Mouse (Mus musculus): ENCODE measurements at regions not wholly inside any gene's neighbourhood (a gene's known extent, or its start where the extent isn't known, plus 50 kb on each side); places are given as distances from the start of the nearest gene placed in this dataset.

GRCm38 (mm10) chr3:42163666-42164065, 421.3 kb downstream of the D3Ertd751e start:
- Histone ChIP-seq H3K36me3 (ENCODE audit: control insufficient read depth, insufficient read depth, low read length) (no peaks in the 10 kb centered on the region), H3K27ac (ENCODE audit: low read depth, low read length) (no peak overlapping the region), H3K4me2 (ENCODE audit: low read depth) (no peak overlapping the region), H3K27me3 (ENCODE audit: control insufficient read depth, insufficient read depth, low read length) (no peaks in the 10 kb centered on the region), H3K9me3 (ENCODE audit: control insufficient read depth, low read length) (no peaks in the 10 kb centered on the region), H3K4me1 (ENCODE audit: control insufficient read depth, insufficient read depth, low read length) (no peaks in the 10 kb centered on the region), H3K9ac (ENCODE audit: low read length) (no peak overlapping the region), H3K4me3 (ENCODE audit: low read depth, low read length) (no peak overlapping the region)
- ATAC-seq (ENCODE audit: insufficient read depth, low FRiP score, low TSS enrichment): no peak
- WGBS: 88% methylated on average over 3 of the region's 3 CpGs
- DNase-seq (ENCODE audit: low spot score): no peak

- Histone ChIP-seq H3K27me3 (ENCODE audit: control insufficient read depth, insufficient read depth, low read length) (no peaks in the 10 kb centered on the region), H3K4me2 (ENCODE audit: low read depth) (no peak overlapping the region), H3K9ac (ENCODE audit: low read length) (no peak overlapping the region), H3K4me1 (ENCODE audit: control insufficient read depth, insufficient read depth, low read length) (no peaks in the 10 kb centered on the region), H3K36me3 (ENCODE audit: control insufficient read depth, insufficient read depth, low read length) (no peaks in the 10 kb centered on the region), H3K27ac (ENCODE audit: low read depth, low read length) (no peak overlapping the region), H3K9me3 (ENCODE audit: control insufficient read depth, low read length) (no peaks in the 10 kb centered on the region), H3K4me3 (ENCODE audit: low read depth, low read length) (no peak overlapping the region)
- no peak for DNase-seq (ENCODE audit: low spot score)
- no peak for ATAC-seq (ENCODE audit: insufficient read depth, low FRiP score, low TSS enrichment)
- WGBS: 85% methylated on average over 1 of the region's 1 CpGs
Measured at GRCm38 (mm10) chr3:42199206-42199605, 456.8 kb downstream of the D3Ertd751e start.

GRCm38 (mm10) chr3:42201373-42201772, 459.0 kb downstream of the D3Ertd751e start:
- no peaks in the 10 kb centered on the region for H3K36me3 ChIP-seq (ENCODE audit: control insufficient read depth, insufficient read depth, low read length)
- H3K9ac ChIP-seq (ENCODE audit: low read length): no peak overlapping the region
- ATAC-seq (ENCODE audit: insufficient read depth, low FRiP score, low TSS enrichment): no peak
- H3K27me3 ChIP-seq (ENCODE audit: control insufficient read depth, insufficient read depth, low read length): no peaks in the 10 kb centered on the region
- no peaks in the 10 kb centered on the region for H3K4me1 ChIP-seq (ENCODE audit: control insufficient read depth, insufficient read depth, low read length)
- WGBS: 91% methylated on average over 6 of the region's 6 CpGs
- no peak overlapping the region for H3K27ac ChIP-seq (ENCODE audit: low read depth, low read length)
- no peaks in the 10 kb centered on the region for H3K9me3 ChIP-seq (ENCODE audit: control insufficient read depth, low read length)
- H3K4me3 ChIP-seq (ENCODE audit: low read depth, low read length): no peak overlapping the region
- H3K4me2 ChIP-seq (ENCODE audit: low read depth): no peak overlapping the region
- DNase-seq (ENCODE audit: low spot score): no peak

- H3K27me3 ChIP-seq (ENCODE audit: control insufficient read depth, insufficient read depth, low read length): no peaks in the 10 kb centered on the region
- DNase-seq (ENCODE audit: low spot score): no peak
- no peak overlapping the region for H3K27ac ChIP-seq (ENCODE audit: low read depth, low read length)
- ATAC-seq (ENCODE audit: insufficient read depth, low FRiP score, low TSS enrichment): no peak
- no peak overlapping the region for H3K4me2 ChIP-seq (ENCODE audit: low read depth)
- H3K4me3 ChIP-seq (ENCODE audit: low read depth, low read length): no peak overlapping the region
- H3K9ac ChIP-seq (ENCODE audit: low read length): no peak overlapping the region
- H3K4me1 ChIP-seq (ENCODE audit: control insufficient read depth, insufficient read depth, low read length): no peaks in the 10 kb centered on the region
- WGBS: 91% methylated on average over 4 of the region's 4 CpGs
- no peaks in the 10 kb centered on the region for H3K9me3 ChIP-seq (ENCODE audit: control insufficient read depth, low read length)
- no peaks in the 10 kb centered on the region for H3K36me3 ChIP-seq (ENCODE audit: control insufficient read depth, insufficient read depth, low read length)
Measured at GRCm38 (mm10) chr3:42205640-42206039, 463.2 kb downstream of the D3Ertd751e start.

GRCm38 (mm10) chr3:42211420-42211819, 469.0 kb downstream of the D3Ertd751e start:
- WGBS: 89% methylated on average over 3 of the region's 3 CpGs
- H3K9ac ChIP-seq (ENCODE audit: low read length): no peak overlapping the region
- no peak overlapping the region for H3K4me2 ChIP-seq (ENCODE audit: low read depth)
- no peaks in the 10 kb centered on the region for H3K36me3 ChIP-seq (ENCODE audit: control insufficient read depth, insufficient read depth, low read length)
- no peaks in the 10 kb centered on the region for H3K9me3 ChIP-seq (ENCODE audit: control insufficient read depth, low read length)
- no peaks in the 10 kb centered on the region for H3K27me3 ChIP-seq (ENCODE audit: control insufficient read depth, insufficient read depth, low read length)
- no peak overlapping the region for H3K27ac ChIP-seq (ENCODE audit: low read depth, low read length)
- ATAC-seq (ENCODE audit: insufficient read depth, low FRiP score, low TSS enrichment) (no peak), DNase-seq (ENCODE audit: low spot score) (no peak)
- H3K4me1 ChIP-seq (ENCODE audit: control insufficient read depth, insufficient read depth, low read length): no peaks in the 10 kb centered on the region; the same call in 1 of the 2 replicates
- H3K4me3 ChIP-seq (ENCODE audit: low read depth, low read length): no peak overlapping the region

GRCm38 (mm10) chr3:42212456-42212855, 470.0 kb downstream of the D3Ertd751e start:
- WGBS: 82% methylated on average over 5 of the region's 5 CpGs
- H3K27ac ChIP-seq (ENCODE audit: low read depth, low read length): no peak overlapping the region
- no peak for DNase-seq (ENCODE audit: low spot score)
- H3K4me2 ChIP-seq (ENCODE audit: low read depth): no peak overlapping the region
- no peak for ATAC-seq (ENCODE audit: insufficient read depth, low FRiP score, low TSS enrichment)
- H3K27me3 ChIP-seq (ENCODE audit: control insufficient read depth, insufficient read depth, low read length): no peaks in the 10 kb centered on the region
- H3K9ac ChIP-seq (ENCODE audit: low read length): no peak overlapping the region
- H3K36me3 ChIP-seq (ENCODE audit: control insufficient read depth, insufficient read depth, low read length): no peaks in the 10 kb centered on the region
- H3K4me3 ChIP-seq (ENCODE audit: low read depth, low read length): no peak overlapping the region
- H3K4me1 ChIP-seq (ENCODE audit: control insufficient read depth, insufficient read depth, low read length): no peaks in the 10 kb centered on the region; the same call in 1 of the 2 replicates
- H3K9me3 ChIP-seq (ENCODE audit: control insufficient read depth, low read length): no peaks in the 10 kb centered on the region

GRCm38 (mm10) chr3:42213163-42213562, 470.8 kb downstream of the D3Ertd751e start:
- Histone ChIP-seq H3K9me3 (ENCODE audit: control insufficient read depth, low read length) (no peaks in the 10 kb centered on the region), H3K4me3 (ENCODE audit: low read depth, low read length) (no peak overlapping the region), H3K27ac (ENCODE audit: low read depth, low read length) (no peak overlapping the region), H3K9ac (ENCODE audit: low read length) (no peak overlapping the region), H3K36me3 (ENCODE audit: control insufficient read depth, insufficient read depth, low read length) (no peaks in the 10 kb centered on the region), H3K4me2 (ENCODE audit: low read depth) (no peak overlapping the region), H3K4me1 (ENCODE audit: control insufficient read depth, insufficient read depth, low read length) (no peaks in the 10 kb centered on the region; the same call in 1 of the 2 replicates), H3K27me3 (ENCODE audit: control insufficient read depth, insufficient read depth, low read length) (no peaks in the 10 kb centered on the region)
- DNase-seq (ENCODE audit: low spot score): no peak
- no peak for ATAC-seq (ENCODE audit: insufficient read depth, low FRiP score, low TSS enrichment)
- WGBS: 80% methylated on average over 6 of the region's 6 CpGs

- H3K36me3 ChIP-seq (ENCODE audit: control insufficient read depth, insufficient read depth, low read length): no peaks in the 10 kb centered on the region
- DNase-seq (ENCODE audit: low spot score): no peak
- ATAC-seq (ENCODE audit: insufficient read depth, low FRiP score, low TSS enrichment): peak; percentile 31; the same call in 1 of the 2 replicates
- no peaks in the 10 kb centered on the region for H3K27me3 ChIP-seq (ENCODE audit: control insufficient read depth, insufficient read depth, low read length)
- H3K4me2 ChIP-seq (ENCODE audit: low read depth): no peak overlapping the region
- H3K4me3 ChIP-seq (ENCODE audit: low read depth, low read length): no peak overlapping the region
- H3K9me3 ChIP-seq (ENCODE audit: control insufficient read depth, low read length): no peaks in the 10 kb centered on the region
- H3K9ac ChIP-seq (ENCODE audit: low read length): no peak overlapping the region
- no peak overlapping the region for H3K27ac ChIP-seq (ENCODE audit: low read depth, low read length)
- 46% methylated on average over 10 of the region's 10 CpGs for WGBS
- H3K4me1 ChIP-seq (ENCODE audit: control insufficient read depth, insufficient read depth, low read length): no peaks in the 10 kb centered on the region; the same call in 1 of the 2 replicates
Measured at GRCm38 (mm10) chr3:42214624-42215276, 472.3 kb downstream of the D3Ertd751e start.

- Histone ChIP-seq H3K27ac (ENCODE audit: low read depth, low read length) (no peak overlapping the region), H3K4me3 (ENCODE audit: low read depth, low read length) (no peak overlapping the region), H3K4me1 (ENCODE audit: control insufficient read depth, insufficient read depth, low read length) (no peaks in the 10 kb centered on the region; the same call in 1 of the 2 replicates), H3K36me3 (ENCODE audit: control insufficient read depth, insufficient read depth, low read length) (no peaks in the 10 kb centered on the region), H3K4me2 (ENCODE audit: low read depth) (no peak overlapping the region), H3K9ac (ENCODE audit: low read length) (no peak overlapping the region), H3K9me3 (ENCODE audit: control insufficient read depth, low read length) (no peaks in the 10 kb centered on the region), H3K27me3 (ENCODE audit: control insufficient read depth, insufficient read depth, low read length) (no peaks in the 10 kb centered on the region)
- WGBS: 95% methylated on average over 3 of the region's 3 CpGs
- ATAC-seq (ENCODE audit: insufficient read depth, low FRiP score, low TSS enrichment): no peak
- DNase-seq (ENCODE audit: low spot score): no peak
Measured at GRCm38 (mm10) chr3:42218719-42219118, 476.3 kb downstream of the D3Ertd751e start.

All from neural tube, embryonic 11.5 days (tissue).